Mouse (Mus musculus) forebrain, embryonic 10.5 days (tissue): ENCODE measurements around the gene Tnfaip8l1. TPM values are rescaled to one million over a fixed set of nuclear protein-coding genes. Genes with fewer than 3 reads are reported as not detected.

Source experiments
- DNase-seq: peaks from one replicate; pipeline ENCODE4 v3.0.0-alpha.2; 2017; ENCODE audit warnings: low spot score; ENCODE audit errors: extremely low spot score
- H3K27ac ChIP-seq: fragments of 300-500 bp; sonication (generic); 2 replicates; pipeline ENCODE4 v1.5.1; 2016; ENCODE audit warnings: mild to moderate bottlenecking
- H3K27me3 ChIP-seq: fragments of 300-500 bp; sonication (generic); 2 replicates; pipeline ENCODE4 v1.6.1; 2016; ENCODE audit warnings: mild to moderate bottlenecking; ENCODE audit not compliant: poor library complexity, severe bottlenecking
- H3K36me3 ChIP-seq: fragments of 300-500 bp; sonication (generic); replicated peaks from 2 replicates; pipeline ENCODE4 v1.6.1; 2016; ENCODE audit warnings: mild to moderate bottlenecking, moderate library complexity
- H3K4me1 ChIP-seq: fragments of 300-500 bp; sonication (generic); 2 replicates; pipeline ENCODE4 v1.6.1; 2016
- H3K4me3 ChIP-seq: fragments of 300-500 bp; sonication (generic); 2 replicates; pipeline ENCODE4 v1.5.1; 2016; ENCODE audit warnings: mild to moderate bottlenecking, moderate library complexity
- H3K9me3 ChIP-seq: fragments of 300-500 bp; sonication (generic); 2 replicates; pipeline ENCODE4 v1.6.1; 2016; ENCODE audit warnings: mild to moderate bottlenecking, moderate library complexity
- WGBS: fragments of 180-500 bp; shearing (Covaris S2); methylation state at CpG from one replicate; pipeline ENCODE4 v1.1.7; 2016; 5-methylcytosine and 5-hydroxymethylcytosine counted together
- polyA plus RNA-seq: library from polyadenylated mRNA; unstranded; fragments of >200 nt; fragmentation: Nextera tagmentation; extraction: Ambion mirVana; gene quantifications from 2 replicates; pipeline ENCODE4 v1.2.1, GENCODE M21; 2016

The Tnfaip8l1 gene
- polyA plus RNA-seq, 1 experiment from 2014 or later: 7.4 TPM

- Histone ChIP-seq H3K27me3 (peaks cover 50% of the 10 kb centered on the region), H3K9me3 (peaks cover 22% of the 10 kb centered on the region), H3K36me3 (0 out of 2 replicates have a peak, but pooled peaks cover 4% of the 10 kb centered on the region), H3K4me3 (no peak overlapping the region), H3K27ac (no peak overlapping the region), H3K4me1 (peaks cover 12% of the 10 kb centered on the region)
- 77% methylated on average over 11 of the region's 11 CpGs for WGBS
- DNase-seq: no peak
Measured at GRCm38 (mm10) chr17:56126175-56126574, 36.1 kb upstream of the Tnfaip8l1 start.

- Histone ChIP-seq H3K4me1 (peaks cover 15% of the 10 kb centered on the region), H3K36me3 (no peaks in the 10 kb centered on the region), H3K27me3 (peaks cover 29% of the 10 kb centered on the region), H3K9me3 (peaks cover 12% of the 10 kb centered on the region), H3K27ac (no peak overlapping the region), H3K4me3 (no peak overlapping the region)
- no peak for DNase-seq
- 93% methylated on average over 15 of the region's 15 CpGs for WGBS
Measured at GRCm38 (mm10) chr17:56128246-56128645, 34.0 kb upstream of the Tnfaip8l1 start.

- 93% methylated on average over 10 of the region's 10 CpGs for WGBS
- Histone ChIP-seq H3K27me3 (peaks cover 11% of the 10 kb centered on the region; the same call in 1 of the 2 replicates), H3K4me1 (peaks cover 22% of the 10 kb centered on the region), H3K27ac (no peak overlapping the region), H3K36me3 (no peaks in the 10 kb centered on the region), H3K4me3 (no peak overlapping the region), H3K9me3 (0 out of 2 replicates have a peak, but pooled peaks cover 9% of the 10 kb centered on the region)
- DNase-seq: no peak
Measured at GRCm38 (mm10) chr17:56131136-56131535, 31.1 kb upstream of the Tnfaip8l1 start.

GRCm38 (mm10) chr17:56131814-56132213 lies 30.5 kb upstream of the Tnfaip8l1 start:
- 40% methylated on average over 7 of the region's 7 CpGs for WGBS

GRCm38 (mm10) chr17:56132661-56133060 lies 29.6 kb upstream of the Tnfaip8l1 start:
- DNase-seq: peak; percentile 61
- WGBS: 6% methylated on average over 14 of the region's 14 CpGs
- no peak overlapping the region for H3K4me3 ChIP-seq
- no peak overlapping the region for H3K27ac ChIP-seq
- H3K9me3 ChIP-seq: 0 out of 2 replicates have a peak, but pooled peaks cover 9% of the 10 kb centered on the region
- H3K27me3 ChIP-seq: peaks cover 26% of the 10 kb centered on the region
- H3K4me1 ChIP-seq: peaks cover 28% of the 10 kb centered on the region
- no peaks in the 10 kb centered on the region for H3K36me3 ChIP-seq

More at GRCm38 (mm10) chr17:56131814-56132213, 30.5 kb upstream of the Tnfaip8l1 start:
- peak; percentile 61 for DNase-seq
- Histone ChIP-seq H3K4me1 (peaks cover 22% of the 10 kb centered on the region), H3K4me3 (no peak overlapping the region), H3K27me3 (peaks cover 17% of the 10 kb centered on the region), H3K9me3 (0 out of 2 replicates have a peak, but pooled peaks cover 9% of the 10 kb centered on the region), H3K36me3 (no peaks in the 10 kb centered on the region), H3K27ac (no peak overlapping the region)

GRCm38 (mm10) chr17:56133457-56134363 lies 28.6 kb upstream of the Tnfaip8l1 start:
- 16% methylated on average over 20 of the region's 21 CpGs for WGBS
- H3K4me1 ChIP-seq: peaks cover 39% of the 10 kb centered on the region

GRCm38 (mm10) chr17:56134463-56134971 lies 27.8 kb upstream of the Tnfaip8l1 start:
- WGBS: 1% methylated on average over 27 of the region's 27 CpGs
- Histone ChIP-seq H3K4me1 (peaks cover 46% of the 10 kb centered on the region), H3K9me3 (0 out of 2 replicates have a peak, but pooled peaks cover 9% of the 10 kb centered on the region), H3K4me3 (peak overlapping the region; percentile 44), H3K27ac (peak overlapping the region; percentile 3; the same call in 1 of the 2 replicates), H3K36me3 (no peaks in the 10 kb centered on the region), H3K27me3 (peaks cover 44% of the 10 kb centered on the region)
- peak; percentile 64 for DNase-seq

More at GRCm38 (mm10) chr17:56133457-56134363, 28.6 kb upstream of the Tnfaip8l1 start:
- 0 out of 2 replicates have a peak, but pooled peaks cover 9% of the 10 kb centered on the region for H3K9me3 ChIP-seq
- DNase-seq: no peak
- peak overlapping the region; percentile 45; the same call in 1 of the 2 replicates for H3K27ac ChIP-seq
- peak overlapping the region; percentile 44 for H3K4me3 ChIP-seq
- H3K36me3 ChIP-seq: no peaks in the 10 kb centered on the region
- H3K27me3 ChIP-seq: peaks cover 36% of the 10 kb centered on the region

- H3K9me3 ChIP-seq: 0 out of 2 replicates have a peak, but pooled peaks cover under 1% of the 10 kb centered on the region
- WGBS: 92% methylated on average over 7 of the region's 7 CpGs
- H3K4me1 ChIP-seq: peaks cover 65% of the 10 kb centered on the region
Measured at GRCm38 (mm10) chr17:56136558-56136957, 25.7 kb upstream of the Tnfaip8l1 start.

GRCm38 (mm10) chr17:56137839-56138613 lies 24.3 kb upstream of the Tnfaip8l1 start:
- peaks cover 79% of the 10 kb centered on the region for H3K27me3 ChIP-seq
- peaks cover 75% of the 10 kb centered on the region for H3K4me1 ChIP-seq
- no peak overlapping the region for H3K27ac ChIP-seq
- no peaks in the 10 kb centered on the region for H3K9me3 ChIP-seq
- H3K36me3 ChIP-seq: no peaks in the 10 kb centered on the region
- DNase-seq: no peak
- WGBS: 10% methylated on average over 25 of the region's 25 CpGs
- 0 out of 2 replicates have a peak overlapping the region, but pooled peaks have one; percentile 6 for H3K4me3 ChIP-seq

More at GRCm38 (mm10) chr17:56136558-56136957, 25.7 kb upstream of the Tnfaip8l1 start:
- Histone ChIP-seq H3K36me3 (no peaks in the 10 kb centered on the region), H3K4me3 (no peak overlapping the region), H3K27ac (no peak overlapping the region), H3K27me3 (peaks cover 65% of the 10 kb centered on the region)
- DNase-seq: no peak

- no peaks in the 10 kb centered on the region for H3K9me3 ChIP-seq
- peaks cover 64% of the 10 kb centered on the region for H3K4me1 ChIP-seq
- peaks cover 93% of the 10 kb centered on the region for H3K27me3 ChIP-seq
- H3K36me3 ChIP-seq: no peaks in the 10 kb centered on the region
- no peak for DNase-seq
- H3K27ac ChIP-seq: peak overlapping the region; percentile 68
- 5% methylated on average over 17 of the region's 21 CpGs for WGBS
- peak overlapping the region; percentile 80 for H3K4me3 ChIP-seq
Measured at GRCm38 (mm10) chr17:56139355-56139754, 22.9 kb upstream of the Tnfaip8l1 start.

- no peaks in the 10 kb centered on the region for H3K9me3 ChIP-seq
- DNase-seq: peak; percentile 67
- H3K4me1 ChIP-seq: peaks cover 60% of the 10 kb centered on the region
- 1% methylated on average over 79 of the region's 79 CpGs for WGBS
- no peaks in the 10 kb centered on the region for H3K36me3 ChIP-seq
- H3K27me3 ChIP-seq: peaks cover 99% of the 10 kb centered on the region
- H3K4me3 ChIP-seq: peak within 1 kb of the TSS; percentile 80
- peak within 1 kb of the TSS; percentile 68 for H3K27ac ChIP-seq
Measured at GRCm38 (mm10) chr17:56139858-56140595, 22.2 kb upstream of the Tnfaip8l1 start, which contains the start of gene Sema6b. Gene Sema6b (minus strand): TSS chr17:56140343.
